Mouse (Mus musculus) liver, postnatal 0 days (tissue): ENCODE data around the gene Mylk. TPM values are rescaled to one million over a fixed set of nuclear protein-coding genes. Genes with fewer than 3 reads are reported as not detected.

Experiments
- ATAC-seq: fragments of 200-750 bp; cut with Nextera tagmentation; 2 replicates; pipeline ENCODE4 v1.8.0; 2017; ENCODE audit warnings: mild to moderate bottlenecking, moderate library complexity
- DNase-seq: peaks from one replicate; pipeline ENCODE4 v3.0.0-alpha.2; 2016
- H3K27ac ChIP-seq: fragments of 300-500 bp; sonication (generic); 2 replicates; pipeline ENCODE4 v1.5.1; 2014; ENCODE audit warnings: antibody characterized with exemption, moderate library complexity, mild to moderate bottlenecking, low read depth
- H3K27me3 ChIP-seq: fragments of 300-500 bp; sonication (generic); 2 replicates; pipeline ENCODE4 v1.6.1; 2014; ENCODE audit warnings: low read length, control low read depth, mixed read lengths; ENCODE audit not compliant: insufficient read depth
- H3K36me3 ChIP-seq: fragments of 300-500 bp; sonication (generic); replicated peaks from 2 replicates; pipeline ENCODE4 v1.6.1; 2014; ENCODE audit warnings: mild to moderate bottlenecking, control low read depth, low read length, moderate library complexity, mixed read lengths; ENCODE audit not compliant: insufficient read depth
- H3K4me1 ChIP-seq: fragments of 300-500 bp; sonication (generic); 2 replicates; pipeline ENCODE4 v1.6.1; 2014; ENCODE audit warnings: antibody characterized with exemption, mild to moderate bottlenecking, control low read depth; ENCODE audit not compliant: insufficient read depth
- H3K4me2 ChIP-seq: fragments of 300-500 bp; sonication (generic); 2 replicates; pipeline ENCODE4 v1.6.1; 2014; ENCODE audit warnings: low read depth, mild to moderate bottlenecking, low read length, moderate library complexity, mixed read lengths
- H3K4me3 ChIP-seq: fragments of 300-500 bp; sonication (generic); 2 replicates; pipeline ENCODE4 v1.5.1; 2014; ENCODE audit warnings: low read depth, low read length
- H3K9ac ChIP-seq: fragments of 300-500 bp; sonication (generic); replicated peaks from 2 replicates; pipeline ENCODE4 v1.6.1; 2014; ENCODE audit warnings: mild to moderate bottlenecking, moderate library complexity
- H3K9me3 ChIP-seq: fragments of 300-500 bp; sonication (generic); 2 replicates; pipeline ENCODE4 v1.6.1; 2016; ENCODE audit warnings: mild to moderate bottlenecking, control low read depth, low read length, mixed read lengths
- CTCF ChIP-seq: sonication (generic); IDR thresholded peaks from 2 replicates; pipeline ENCODE4 v1.5.1; 2016; ENCODE audit warnings: antibody characterized with exemption, low read depth
- EP300 ChIP-seq: IDR thresholded peaks from 2 replicates; pipeline ENCODE4 v1.6.1; 2016; ENCODE audit warnings: antibody characterized with exemption, low read depth, mild to moderate bottlenecking
- WGBS: fragments of 180-500 bp; shearing (Covaris S2); extraction: QIAGEN DNeasy Blood & Tissue Kit; methylation state at CpG from one replicate; pipeline ENCODE4 v1.1.7; 2014; ENCODE audit not compliant: insufficient replicate concordance; 5-methylcytosine and 5-hydroxymethylcytosine counted together
- polyA plus RNA-seq: library from polyadenylated mRNA; unstranded; fragments of >200 nt; fragmentation: Nextera tagmentation; extraction: Ambion mirVana; gene quantifications from 2 replicates; pipeline ENCODE4 v1.2.1, GENCODE M21; 2015

Gene Mylk
- polyA plus RNA-seq, 1 experiment from 2014 or later, result 4.9 TPM

DNA sequence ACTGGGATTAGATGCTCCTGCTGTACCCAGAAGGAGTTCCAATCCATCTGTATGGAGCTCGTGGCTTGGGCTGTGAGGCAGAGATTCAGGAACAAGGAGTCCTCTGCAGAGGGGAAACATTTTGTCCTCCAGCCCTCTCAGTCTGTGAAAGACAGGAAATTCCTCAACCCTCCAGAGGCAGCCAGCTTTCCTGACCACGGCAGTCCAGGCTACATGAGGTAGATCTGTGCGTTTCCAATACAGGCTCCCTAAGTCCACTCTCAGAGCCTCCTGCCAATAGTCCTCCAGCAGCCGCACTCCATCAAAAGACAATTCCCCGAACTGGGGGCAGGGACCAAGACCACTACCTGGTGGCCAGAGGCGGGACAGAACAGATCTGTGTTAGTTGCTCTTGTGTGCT is 164.4 kb downstream of the Mylk start:
- Histone ChIP-seq H3K36me3 (no peaks in the 10 kb centered on the region), H3K27ac (no peak overlapping the region), H3K9ac (no peak overlapping the region), H3K27me3 (no peaks in the 10 kb centered on the region), H3K4me1 (no peaks in the 10 kb centered on the region; the same call in 1 of the 2 replicates), H3K4me3 (no peak overlapping the region), H3K9me3 (no peaks in the 10 kb centered on the region), H3K4me2 (no peak overlapping the region)
- WGBS, result 45% methylated on average over 6 of the region's 6 CpGs
- no peak for TF ChIP-seq EP300
- TF ChIP-seq CTCF, result no peak
- ATAC-seq (no peak), DNase-seq (no peak)

DNA sequence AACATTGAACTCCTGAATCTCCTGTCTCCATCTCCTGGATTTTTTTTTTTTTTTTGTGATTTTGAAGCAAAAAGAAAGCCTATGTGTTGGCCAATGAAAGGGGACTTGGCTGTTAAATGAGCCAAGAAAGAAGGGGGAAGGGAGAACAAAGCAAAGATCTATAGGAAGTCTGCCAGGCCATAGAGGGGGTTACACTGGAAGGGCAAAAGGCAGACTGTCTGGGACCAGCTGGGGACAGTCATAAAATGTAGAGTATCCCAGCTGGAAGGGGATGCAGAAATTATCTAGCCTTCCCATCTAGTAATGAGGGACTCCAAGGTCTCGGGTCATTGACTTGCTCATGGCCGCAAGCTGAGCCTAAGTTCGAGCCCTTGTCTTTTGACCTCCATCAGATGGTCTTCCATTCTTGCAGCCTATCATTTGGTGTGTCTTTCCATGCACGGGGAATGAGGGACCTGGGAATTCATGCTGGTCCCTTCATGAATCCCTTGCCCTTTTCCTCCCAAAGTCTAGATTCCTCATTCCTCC is 172.4 kb downstream of the Mylk start:
- Histone ChIP-seq H3K4me1 (no peaks in the 10 kb centered on the region), H3K9me3 (no peaks in the 10 kb centered on the region), H3K27me3 (no peaks in the 10 kb centered on the region), H3K4me3 (no peak overlapping the region), H3K9ac (no peak overlapping the region), H3K4me2 (no peak overlapping the region), H3K36me3 (no peaks in the 10 kb centered on the region), H3K27ac (no peak overlapping the region)
- ATAC-seq, result no peak
- WGBS, result 82% methylated on average over 4 of the region's 4 CpGs
- TF ChIP-seq EP300 (no peak), CTCF (no peak)
- DNase-seq, result no peak

- DNase-seq, result peak; percentile 51
- no peak overlapping the region for H3K4me2 ChIP-seq
These were observed 175.2 kb downstream of the Mylk start for GRCm38 (mm10) chr16:34920182-34920581.

DNA sequence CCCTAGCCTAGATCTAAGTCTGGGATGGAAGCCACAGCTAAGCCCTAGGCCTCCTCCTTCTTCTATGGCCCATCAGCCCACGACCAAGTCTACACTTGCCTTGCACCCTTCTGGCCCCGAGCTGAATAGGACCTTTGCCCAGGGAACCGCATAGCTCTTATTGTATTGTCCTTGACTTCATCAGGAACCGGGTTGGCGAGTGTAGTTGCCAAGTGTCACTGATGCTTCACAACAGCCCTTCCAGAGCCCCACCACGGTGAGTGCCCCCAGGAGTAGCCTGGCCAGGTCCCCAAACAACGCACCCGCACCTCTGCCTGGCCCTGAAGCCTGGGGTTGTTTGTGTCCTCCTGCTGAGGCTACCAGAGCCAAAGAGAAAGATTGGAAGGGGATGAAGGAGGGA is 175.9 kb downstream of the Mylk start:
- Histone ChIP-seq H3K9me3 (no peaks in the 10 kb centered on the region), H3K4me1 (no peaks in the 10 kb centered on the region), H3K4me3 (no peak overlapping the region), H3K36me3 (no peaks in the 10 kb centered on the region), H3K9ac (no peak overlapping the region), H3K4me2 (no peak overlapping the region), H3K27ac (peak overlapping the region; percentile 29; the same call in 1 of the 2 replicates), H3K27me3 (no peaks in the 10 kb centered on the region)
- no peak for DNase-seq
- 65% methylated on average over 8 of the region's 8 CpGs for WGBS
- ATAC-seq, result no peak
- TF ChIP-seq EP300, result no peak
- no peak for TF ChIP-seq CTCF

More at GRCm38 (mm10) chr16:34920182-34920581, 175.2 kb downstream of the Mylk start:
- Histone ChIP-seq H3K4me1 (no peaks in the 10 kb centered on the region), H3K27me3 (no peaks in the 10 kb centered on the region), H3K9ac (no peak overlapping the region), H3K36me3 (no peaks in the 10 kb centered on the region), H3K9me3 (no peaks in the 10 kb centered on the region), H3K27ac (no peak overlapping the region), H3K4me3 (no peak overlapping the region)
- WGBS, result 22% methylated on average over 6 of the region's 6 CpGs
- ATAC-seq, result no peak
- TF ChIP-seq CTCF (peak; percentile 80), EP300 (no peak)

- no peak for ATAC-seq
- Histone ChIP-seq H3K4me2 (0 out of 2 replicates have a peak overlapping the region, but pooled peaks have one; percentile 32), H3K4me3 (no peak overlapping the region), H3K27me3 (no peaks in the 10 kb centered on the region), H3K9me3 (no peaks in the 10 kb centered on the region), H3K9ac (no peak overlapping the region), H3K36me3 (no peaks in the 10 kb centered on the region), H3K27ac (no peak overlapping the region), H3K4me1 (no peaks in the 10 kb centered on the region)
- no peak for DNase-seq
- TF ChIP-seq EP300 (no peak), CTCF (no peak)
- 72% methylated on average over 10 of the region's 10 CpGs for WGBS
These were observed 176.3 kb downstream of the Mylk start for GRCm38 (mm10) chr16:34921319-34921718.

GRCm38 (mm10) chr16:34923630-34924029 is 178.6 kb downstream of the Mylk start:
- Histone ChIP-seq H3K9me3 (no peaks in the 10 kb centered on the region), H3K27ac (no peak overlapping the region), H3K4me1 (peaks cover 2% of the 10 kb centered on the region; the same call in 1 of the 2 replicates), H3K36me3 (no peaks in the 10 kb centered on the region), H3K27me3 (no peaks in the 10 kb centered on the region), H3K4me2 (peak overlapping the region; percentile 5; the same call in 1 of the 2 replicates), H3K4me3 (0 out of 2 replicates have a peak overlapping the region, but pooled peaks have one; percentile 2), H3K9ac (no peak overlapping the region)
- WGBS, result 57% methylated on average over 9 of the region's 9 CpGs
- TF ChIP-seq CTCF (no peak), EP300 (no peak)
- ATAC-seq, result no peak
- no peak for DNase-seq
